Comparison of ENCODE assay signal across 8 mouse cellular contexts in the genomic region with DNA sequence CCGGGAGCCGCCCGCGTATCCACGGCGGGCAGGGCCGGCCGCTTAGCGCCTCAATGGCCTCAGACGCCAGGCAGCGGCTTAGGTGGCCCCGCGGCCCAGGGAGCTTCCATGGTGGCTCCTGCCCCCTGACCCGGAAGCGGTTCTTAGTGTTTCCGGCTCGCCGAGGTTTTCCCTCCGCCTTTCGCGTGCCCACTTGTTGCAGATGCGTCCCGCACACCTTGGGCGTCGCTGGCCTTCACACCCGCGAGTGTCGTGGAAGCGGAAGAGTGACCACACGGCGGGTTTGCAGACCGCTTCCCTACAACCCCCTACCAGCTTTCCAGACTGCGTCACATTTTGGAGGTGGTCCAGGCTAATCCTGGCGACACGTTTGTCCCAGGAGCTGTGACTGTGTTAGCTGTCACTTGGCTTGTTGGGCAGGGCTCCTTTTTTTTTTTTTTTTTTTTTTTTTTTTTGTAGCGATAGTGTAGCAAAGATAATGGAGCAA. TPM values are rescaled to one million over a fixed set of nuclear protein-coding genes. Genes with fewer than 3 reads are reported as not detected.
A peak's percentile ranks its signal among the peaks of the same experiment; 100 is the strongest.
DNase-seq lines count a peak whose midpoint lies in the region; ATAC-seq lines count a peak whose summit lies in the region.

A gene (minus strand): TSS at position 120 of the 487 bp plus-strand sequence.

- DNase-seq in NIH3T3 (ENCODE audit: low read depth): peak; percentile 95
- peak; percentile 97 to 99 for DNase-seq in cerebellum, postnatal 10 days
- peak; percentile 86 to 92 for DNase-seq in frontal cortex, postnatal 10 days (ENCODE audit: low spot score in 2 of 2)
- peak; percentile 93 for DNase-seq in layer of hippocampus, postnatal 14 days (ENCODE audit: low spot score in 2 of 2)
- peak; percentile 96 for DNase-seq in lung, postnatal 14 days
- peak; percentile 90 for DNase-seq in retina, adult 2 months (ENCODE audit: low read depth, low spot score)
- peak; percentile 89 to 91 for DNase-seq in thymus, postnatal 36 days

- H3K4me2 ChIP-seq in hindbrain, embryonic 12.5 days (replicated peaks): peak within 1 kb of the TSS; percentile 68

- peaks cover 15% of the 10 kb centered on the region; the same call in 1 of the 2 replicates for H3K36me3 ChIP-seq in hindbrain, embryonic 12.5 days

- peak within 1 kb of the TSS; percentile 97 for H3K4me3 ChIP-seq in hindbrain, embryonic 12.5 days

- peak; percentile 79 for ATAC-seq in hindbrain, embryonic 12.5 days (ENCODE audit: low FRiP score)

- H3K27ac ChIP-seq in hindbrain, embryonic 12.5 days: peak within 1 kb of the TSS; percentile 85

- WGBS in hindbrain, embryonic 12.5 days: under 1% methylated on average over 31 of the region's 36 CpGs

- H3K9ac ChIP-seq in hindbrain, embryonic 12.5 days: peak within 1 kb of the TSS; percentile 94

- H3K9me3 ChIP-seq in hindbrain, embryonic 12.5 days (replicated peaks): no peaks in the 10 kb centered on the region

- H3K4me1 ChIP-seq in hindbrain, embryonic 12.5 days: peaks cover 16% of the 10 kb centered on the region

- no peaks in the 10 kb centered on the region for H3K27me3 ChIP-seq in hindbrain, embryonic 12.5 days

RNA-seq across cellular contexts. Expression of the gene that starts here (rescaled TPM):
- polyA plus RNA-seq in hindbrain, embryonic 12.5 days (2016; fragmentation: Nextera tagmentation; extraction: Ambion mirVana): 26.7 and 28.2 TPM in 2 replicates
- 10 to 100 TPM; 29.4 to 29.6 TPM for total RNA-seq in layer of hippocampus, postnatal 14 days (2021)

Comparison
In these comparisons a context has a peak if more than half of its experiments do, and no peak if none do; other contexts are left out.
1. Peak in every context shown above with its lines: DNase-seq, ATAC-seq, H3K4me3 ChIP-seq and H3K27ac ChIP-seq.